Mouse (Mus musculus) lung, postnatal 0 days (tissue): Measurements from ENCODE around the gene Dhx9. TPM values are rescaled to one million over a fixed set of nuclear protein-coding genes. Genes with fewer than 3 reads are reported as not detected.
"Not testable (repeated sequence)": the region's sequence is repeated elsewhere in the genome, so short reads cannot be mapped to it uniquely, and the experiment has no call there.

Source experiments
- ATAC-seq: fragments of 200-750 bp; cut with Nextera tagmentation; 2 replicates; pipeline ENCODE4 v1.8.0; 2017; ENCODE audit warnings: moderate library complexity
- DNase-seq: peaks from one replicate; pipeline ENCODE4 v3.0.0-alpha.2; 2016; ENCODE audit warnings: low spot score
- H3K27ac ChIP-seq: fragments of 300-500 bp; sonication (generic); 2 replicates; pipeline ENCODE4 v1.5.1; 2014; ENCODE audit warnings: antibody characterized with exemption, mild to moderate bottlenecking, low read length, mixed read lengths
- H3K27me3 ChIP-seq: fragments of 300-500 bp; sonication (generic); replicated peaks from 2 replicates; pipeline ENCODE4 v1.6.1; 2014; ENCODE audit warnings: low read length, mixed read lengths; ENCODE audit not compliant: insufficient read depth
- H3K36me3 ChIP-seq: fragments of 300-500 bp; sonication (generic); 2 replicates; pipeline ENCODE4 v1.6.1; 2014; ENCODE audit warnings: low read length, mixed read lengths; ENCODE audit not compliant: insufficient read depth
- H3K4me1 ChIP-seq: fragments of 300-500 bp; sonication (generic); 2 replicates; pipeline ENCODE4 v1.6.1; 2014; ENCODE audit warnings: antibody characterized with exemption, low read depth, low read length, mixed read lengths; ENCODE audit not compliant: insufficient read depth
- H3K4me2 ChIP-seq: fragments of 300-500 bp; sonication (generic); replicated peaks from 2 replicates; pipeline ENCODE4 v1.6.1; 2014; ENCODE audit warnings: low read depth, mild to moderate bottlenecking, low read length, moderate library complexity, mixed read lengths
- H3K4me3 ChIP-seq: fragments of 300-500 bp; sonication (generic); 2 replicates; pipeline ENCODE4 v1.5.1; 2014; ENCODE audit warnings: low read depth, low read length
- H3K9ac ChIP-seq: fragments of 300-500 bp; sonication (generic); replicated peaks from 2 replicates; pipeline ENCODE4 v1.6.1; 2014; ENCODE audit warnings: low read depth, mild to moderate bottlenecking
- H3K9me3 ChIP-seq: fragments of 300-500 bp; sonication (generic); 2 replicates; pipeline ENCODE4 v1.6.1; 2016; ENCODE audit warnings: low read length, mixed read lengths
- CTCF ChIP-seq: IDR thresholded peaks from 2 replicates; pipeline ENCODE4 v1.5.1; 2016; ENCODE audit warnings: antibody characterized with exemption, mild to moderate bottlenecking
- EP300 ChIP-seq: IDR thresholded peaks from 2 replicates; pipeline ENCODE4 v1.6.1; 2016; ENCODE audit warnings: antibody characterized with exemption, mild to moderate bottlenecking, control low read depth
- WGBS: fragments of 180-500 bp; shearing (Covaris S2); extraction: QIAGEN DNeasy Blood & Tissue Kit; methylation state at CpG from one replicate; pipeline ENCODE4 v1.1.7; 2014; 5-methylcytosine and 5-hydroxymethylcytosine counted together
- polyA plus RNA-seq: library from polyadenylated mRNA; unstranded; fragments of >200 nt; fragmentation: Nextera tagmentation; extraction: Ambion mirVana; gene quantifications from 2 replicates; pipeline ENCODE4 v1.2.1, GENCODE M21; 2015

Gene Dhx9
- polyA plus RNA-seq, 1 experiment from 2014 or later, result 14.0 TPM

DNA sequence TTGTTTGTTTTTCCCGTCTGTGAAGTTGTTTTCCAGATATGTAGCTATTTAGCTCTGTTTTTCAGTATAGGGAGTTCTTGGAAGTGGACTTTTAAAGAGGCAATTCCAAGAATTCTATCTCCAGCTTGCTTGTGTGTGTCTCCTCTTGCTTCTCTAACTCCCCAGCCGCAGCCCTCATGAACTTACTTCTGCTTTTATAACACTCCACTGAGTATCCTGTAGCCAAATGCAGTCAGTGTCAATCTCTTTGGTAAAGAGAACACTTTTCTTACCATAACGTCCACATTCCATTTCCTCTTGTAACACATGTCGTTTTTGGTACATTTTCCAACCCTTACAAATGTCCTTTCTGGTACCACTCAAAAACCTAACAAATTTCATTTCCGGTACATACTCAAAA lies 71.7 kb downstream of the Dhx9 start:
- H3K4me1 ChIP-seq, H3K36me3 ChIP-seq, H3K4me3 ChIP-seq, H3K27me3 ChIP-seq, H3K4me2 ChIP-seq, H3K27ac ChIP-seq, DNase-seq, H3K9me3 ChIP-seq, H3K9ac ChIP-seq: not testable (repeated sequence)
- peak; percentile 9; the same call in 1 of the 2 replicates for ATAC-seq
- 43% methylated on average over 2 of the region's 5 CpGs for WGBS

DNA sequence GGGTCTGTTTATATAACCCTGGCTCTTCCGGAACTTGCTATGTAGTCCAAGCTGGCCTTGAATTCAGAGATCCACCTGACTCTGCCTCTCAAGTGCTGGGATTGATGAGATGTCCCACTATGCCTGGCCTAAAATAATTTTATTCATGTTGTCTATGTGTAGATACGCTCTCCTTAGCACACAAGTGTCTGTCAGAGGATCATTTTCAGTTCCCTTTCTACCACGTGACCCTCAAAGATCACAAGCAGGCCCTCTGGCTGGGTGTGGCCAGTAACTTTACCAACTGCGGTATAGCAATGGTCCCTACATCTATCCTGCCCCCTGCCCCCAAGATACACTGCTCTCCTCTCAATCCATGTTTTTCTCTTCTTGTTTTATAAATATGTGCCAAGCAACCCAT lies 72.5 kb downstream of the Dhx9 start:
- Histone ChIP-seq H3K4me1 (no peaks in the 10 kb centered on the region), H3K9me3 (no peaks in the 10 kb centered on the region), H3K4me3 (no peak overlapping the region), H3K36me3 (no peaks in the 10 kb centered on the region), H3K27ac (no peak overlapping the region), H3K27me3 (no peaks in the 10 kb centered on the region), H3K4me2 (no peak overlapping the region), H3K9ac (no peak overlapping the region)
- WGBS, result 77% methylated on average over 4 of the region's 4 CpGs
- ATAC-seq, result no peak; the same call in 1 of the 2 replicates
- DNase-seq, result peak; percentile 12
- TF ChIP-seq CTCF, result no peak
- TF ChIP-seq EP300, result no peak

DNA sequence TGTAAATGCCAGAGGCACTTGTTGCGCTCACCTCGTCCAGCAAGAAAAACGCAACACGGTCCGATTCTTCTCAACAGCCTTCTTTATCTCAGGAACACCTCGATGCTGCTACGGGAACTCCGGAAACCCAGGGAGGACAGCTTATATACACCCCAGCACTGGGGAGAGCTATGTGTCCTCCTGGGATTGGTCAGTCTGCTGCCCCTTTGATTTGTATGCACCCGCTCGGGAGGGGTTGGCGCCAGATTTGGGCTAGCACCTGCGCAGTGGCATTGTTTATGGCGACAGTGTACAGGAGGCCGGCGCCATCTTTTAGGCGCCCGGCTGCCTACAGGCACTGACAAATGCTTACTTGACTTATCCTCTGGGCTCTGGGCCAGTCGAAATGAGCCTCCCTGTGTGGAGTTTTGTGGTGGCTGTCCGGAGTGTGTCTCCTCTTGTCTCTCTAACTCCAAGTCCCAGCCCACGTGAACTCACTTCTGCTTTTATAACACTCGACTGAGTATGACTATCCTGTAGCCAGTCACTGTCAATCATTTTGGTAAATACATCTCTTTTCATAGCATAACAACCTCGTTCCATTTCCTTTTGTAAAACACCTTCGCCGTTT lies 73.2 kb downstream of the Dhx9 start:
- not testable (repeated sequence) for H3K9ac ChIP-seq, H3K27me3 ChIP-seq, H3K4me2 ChIP-seq, H3K27ac ChIP-seq, H3K4me3 ChIP-seq, H3K4me1 ChIP-seq, DNase-seq, H3K9me3 ChIP-seq, H3K36me3 ChIP-seq
- 77% methylated on average over 24 of the region's 24 CpGs for WGBS
- 0 out of 2 replicates have a peak, but pooled peaks have one; percentile 24 for ATAC-seq

DNA sequence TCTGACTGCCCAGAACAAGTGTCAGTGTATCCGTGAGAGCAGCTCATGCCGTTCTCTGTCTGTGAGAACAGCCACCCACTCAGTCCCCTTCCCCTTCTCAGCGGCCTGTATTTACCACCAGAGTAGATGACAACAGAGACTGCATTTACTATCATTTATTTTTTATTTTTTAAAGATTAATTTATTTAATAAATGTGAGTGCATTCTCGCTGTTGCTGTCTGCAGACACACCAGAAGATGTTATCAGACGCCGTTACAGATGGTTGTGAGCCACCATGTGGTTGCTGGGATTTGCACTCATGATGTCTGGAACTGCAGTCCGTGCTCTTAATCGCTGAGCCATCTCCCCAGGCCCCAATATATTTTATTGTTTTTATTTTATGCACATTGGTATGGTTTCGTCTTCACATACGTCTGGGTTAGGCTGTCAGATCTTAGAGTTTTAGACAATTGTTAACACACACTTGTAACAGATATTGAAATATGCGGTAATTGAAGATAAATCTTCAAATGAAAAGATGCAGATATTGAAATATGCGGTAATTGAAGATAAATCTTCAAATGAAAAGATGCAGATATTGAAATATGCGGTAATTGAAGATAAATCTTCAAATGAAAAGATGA lies 74.0 kb downstream of the Dhx9 start:
- H3K4me2 ChIP-seq, H3K27ac ChIP-seq, H3K36me3 ChIP-seq, H3K4me3 ChIP-seq, H3K9ac ChIP-seq, H3K27me3 ChIP-seq, H3K9me3 ChIP-seq, ATAC-seq, H3K4me1 ChIP-seq, DNase-seq: not testable (repeated sequence)
- 83% methylated on average over 13 of the region's 13 CpGs for WGBS

DNA sequence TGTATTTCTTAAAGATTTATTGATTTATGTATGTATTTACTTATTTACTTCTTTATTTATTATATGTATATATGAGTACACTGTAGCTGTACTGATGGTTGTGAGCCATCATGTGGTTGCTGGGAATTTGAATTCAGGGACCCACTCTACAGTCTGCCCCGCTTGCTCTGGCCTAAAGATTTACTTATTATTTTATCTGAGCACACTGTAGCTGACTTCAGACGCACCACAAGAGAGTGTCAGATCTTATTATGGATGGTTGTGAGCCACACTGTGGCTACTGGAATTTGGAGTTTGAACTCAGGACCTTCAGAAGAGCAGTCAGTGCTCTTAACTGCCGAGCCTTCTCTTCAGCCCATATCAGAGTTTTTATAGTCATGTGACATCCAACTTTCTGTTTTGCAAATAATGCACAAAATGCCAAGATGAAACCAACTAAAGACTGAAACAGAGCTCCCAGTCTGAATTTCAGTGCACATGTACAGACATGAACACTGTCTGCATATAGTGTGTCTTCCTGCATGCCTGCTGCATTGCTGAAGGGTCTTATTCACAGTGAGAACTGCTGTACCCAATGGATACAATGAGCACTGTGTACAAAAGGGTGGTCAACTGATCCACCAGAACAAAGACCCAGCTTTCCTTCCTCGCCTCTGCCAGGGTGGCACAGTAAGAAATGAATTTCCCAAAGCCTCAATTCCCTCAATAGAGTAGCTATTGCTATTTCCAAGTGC lies 74.6 kb downstream of the Dhx9 start:
- H3K9me3 ChIP-seq, H3K27me3 ChIP-seq, DNase-seq, H3K27ac ChIP-seq, ATAC-seq, H3K9ac ChIP-seq, H3K4me1 ChIP-seq, H3K36me3 ChIP-seq, H3K4me3 ChIP-seq, H3K4me2 ChIP-seq: not testable (repeated sequence)
- WGBS, result 84% methylated on average over 3 of the region's 4 CpGs

DNA sequence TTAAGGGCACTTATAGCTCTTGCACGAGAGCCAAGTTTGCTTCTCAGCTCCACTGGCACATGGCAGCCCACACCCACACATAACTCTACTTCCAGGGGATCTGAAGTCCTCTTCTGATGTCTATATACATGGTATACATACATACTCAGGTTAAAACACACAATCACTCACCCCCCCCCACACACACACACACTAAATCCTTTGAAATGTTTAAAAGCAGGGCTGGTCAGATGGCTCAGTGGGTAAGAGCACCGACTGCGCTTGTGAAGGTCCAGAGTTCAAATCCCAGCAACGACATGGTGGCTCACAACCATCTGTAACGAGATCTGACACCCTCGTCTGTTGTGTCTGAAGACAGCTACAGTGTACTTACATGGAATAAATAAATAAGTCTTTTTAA lies 75.7 kb downstream of the Dhx9 start:
- 76% methylated on average over 6 of the region's 6 CpGs for WGBS
- Histone ChIP-seq H3K36me3 (no peaks in the 10 kb centered on the region), H3K4me3 (no peak overlapping the region), H3K4me1 (no peaks in the 10 kb centered on the region), H3K9ac (no peak overlapping the region), H3K9me3 (no peaks in the 10 kb centered on the region), H3K4me2 (no peak overlapping the region), H3K27ac (no peak overlapping the region), H3K27me3 (no peaks in the 10 kb centered on the region)
- DNase-seq (no peak), ATAC-seq (peak; percentile 29; the same call in 1 of the 2 replicates)
- TF ChIP-seq EP300 (no peak), CTCF (no peak)

DNA sequence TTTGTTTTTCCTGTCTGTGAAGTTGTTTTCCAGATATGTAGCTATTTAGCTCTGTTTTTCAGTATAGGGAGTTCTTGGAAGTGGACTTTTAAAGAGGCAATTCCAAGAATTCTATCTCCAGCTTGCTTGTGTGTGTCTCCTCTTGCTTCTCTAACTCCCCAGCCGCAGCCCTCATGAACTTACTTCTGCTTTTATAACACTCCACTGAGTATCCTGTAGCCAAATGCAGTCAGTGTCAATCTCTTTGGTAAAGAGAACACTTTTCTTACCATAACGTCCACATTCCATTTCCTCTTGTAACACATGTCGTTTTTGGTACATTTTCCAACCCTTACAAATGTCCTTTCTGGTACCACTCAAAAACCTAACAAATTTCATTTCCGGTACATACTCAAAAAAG lies 76.5 kb downstream of the Dhx9 start:
- ATAC-seq, result not testable (repeated sequence)

DNA sequence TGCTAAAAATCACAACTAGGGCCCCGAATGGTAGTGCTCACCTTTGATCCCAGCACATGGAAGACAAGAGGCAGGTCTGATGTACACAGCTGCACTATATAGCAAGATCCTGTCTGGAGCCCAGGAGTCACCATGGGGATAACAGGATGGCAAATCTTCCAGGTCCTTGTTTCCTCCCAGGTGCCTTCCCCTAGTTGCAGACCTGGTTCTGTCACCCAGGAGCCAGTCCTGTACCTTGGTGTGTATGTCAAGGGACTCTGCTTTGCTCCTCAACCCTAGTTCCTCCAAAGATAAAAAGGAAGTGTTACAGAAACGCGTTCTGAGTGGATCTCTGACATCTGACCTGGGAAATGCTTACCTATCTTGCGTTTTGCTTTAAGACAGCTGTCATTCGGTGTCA lies 79.2 kb downstream of the Dhx9 start:
- H3K36me3 ChIP-seq, H3K27ac ChIP-seq, H3K9me3 ChIP-seq, H3K9ac ChIP-seq, H3K4me2 ChIP-seq, H3K4me1 ChIP-seq, H3K4me3 ChIP-seq, H3K27me3 ChIP-seq, ATAC-seq, DNase-seq: not testable (repeated sequence)
- 78% methylated on average over 4 of the region's 5 CpGs for WGBS

More for the DNA sequence above, 76.5 kb downstream of the Dhx9 start:
- H3K9ac ChIP-seq, H3K4me2 ChIP-seq, H3K4me1 ChIP-seq, H3K27ac ChIP-seq, DNase-seq, H3K36me3 ChIP-seq, H3K27me3 ChIP-seq, H3K9me3 ChIP-seq, H3K4me3 ChIP-seq: not testable (repeated sequence)
- 88% methylated on average over 1 of the region's 4 CpGs for WGBS

DNA sequence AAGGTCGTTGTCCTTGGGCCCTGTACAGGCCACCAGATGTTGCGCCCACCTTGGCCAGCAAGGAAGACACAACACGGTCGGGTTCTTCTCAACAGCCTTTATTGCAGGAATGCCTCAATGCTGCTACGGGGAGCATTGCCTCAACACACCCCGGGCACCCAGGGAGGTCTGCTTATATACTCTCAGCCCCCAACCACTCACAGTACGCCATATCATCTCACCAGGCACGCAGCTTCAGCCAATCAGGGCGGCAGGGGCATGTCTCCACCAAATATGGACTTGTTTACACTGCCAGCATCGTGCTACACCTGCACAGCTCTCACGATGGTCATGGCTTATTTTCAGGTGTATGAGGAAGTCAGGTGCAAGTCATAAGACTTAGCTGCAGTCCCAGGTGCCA lies 79.8 kb downstream of the Dhx9 start:
- not testable (repeated sequence) for H3K36me3 ChIP-seq, H3K27ac ChIP-seq, ATAC-seq, H3K4me2 ChIP-seq, DNase-seq, H3K27me3 ChIP-seq, H3K4me3 ChIP-seq, H3K4me1 ChIP-seq, H3K9me3 ChIP-seq, H3K9ac ChIP-seq
- WGBS, result 85% methylated on average over 11 of the region's 11 CpGs
